Comparison of ENCODE assay signal across 16 mouse cellular contexts in the genomic region with DNA sequence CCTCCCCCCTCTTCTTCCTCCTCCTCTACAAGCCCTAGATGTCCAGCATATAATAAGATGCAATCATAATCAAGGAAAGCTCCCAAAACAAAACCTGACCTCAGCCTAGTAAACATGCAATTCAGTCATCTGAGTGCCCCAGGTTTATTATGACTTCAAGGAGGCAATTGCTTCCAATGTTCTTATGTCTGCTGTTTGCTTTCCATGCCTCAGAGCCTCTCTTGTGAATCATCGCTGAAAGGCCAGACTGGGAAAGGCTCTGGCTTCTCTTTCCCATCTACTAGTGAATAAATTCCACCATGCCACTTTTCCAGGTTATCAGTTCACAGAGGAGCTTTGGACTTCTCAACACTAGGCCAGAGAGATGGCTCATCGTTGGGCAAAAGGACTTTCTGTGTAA.
"Had no signal": no experiment of that assay in that cellular context is flagged by ENCODE, and none has a peak within 500 bp of the region (broad histone marks: within the 10 kb centered on the region; RNA-seq: fewer than 3 reads in every experiment).

No protein-coding gene starts in this region.

- H3K36me3 ChIP-seq: neural tube, embryonic 13.5 days; neural tube, embryonic 15.5 days; stomach, embryonic 15.5 days had no signal

- H3K9me3 ChIP-seq: neural tube, embryonic 13.5 days; neural tube, embryonic 15.5 days; stomach, embryonic 15.5 days had no signal

- H3K9ac ChIP-seq: neural tube, embryonic 13.5 days; neural tube, embryonic 15.5 days; stomach, embryonic 15.5 days had no signal

- DNase-seq: retina, postnatal 1 day; right cerebral cortex, adult 18-20 months; right cerebral cortex, postnatal 14 days; right cerebral cortex, postnatal 25 days; right cerebral cortex, postnatal 4 days; spleen, adult 18-20 months; thymus, adult 18-20 months; thymus, adult 2 months; thymus, postnatal 14 days; thymus, postnatal 25 days; thymus, postnatal 36 days; thymus, postnatal 4 days had no signal

- H3K27ac ChIP-seq: neural tube, embryonic 13.5 days; neural tube, embryonic 15.5 days; stomach, embryonic 15.5 days; stomach, postnatal 0 days had no signal

- H3K27me3 ChIP-seq: stomach, embryonic 15.5 days had no signal

- H3K4me3 ChIP-seq: neural tube, embryonic 13.5 days; neural tube, embryonic 15.5 days; stomach, embryonic 15.5 days had no signal

- H3K4me1 ChIP-seq: neural tube, embryonic 13.5 days; neural tube, embryonic 15.5 days; stomach, embryonic 15.5 days had no signal

- H3K4me2 ChIP-seq: neural tube, embryonic 13.5 days; neural tube, embryonic 15.5 days; stomach, embryonic 15.5 days had no signal
